Mouse (Mus musculus): ENCODE results near the gene Maz. TPM values are rescaled to one million over a fixed set of nuclear protein-coding genes. Genes with fewer than 3 reads are reported as not detected.

Gene Maz
- total RNA-seq, 2 experiments from 2014 or later = 210 to 221 TPM

DNA sequence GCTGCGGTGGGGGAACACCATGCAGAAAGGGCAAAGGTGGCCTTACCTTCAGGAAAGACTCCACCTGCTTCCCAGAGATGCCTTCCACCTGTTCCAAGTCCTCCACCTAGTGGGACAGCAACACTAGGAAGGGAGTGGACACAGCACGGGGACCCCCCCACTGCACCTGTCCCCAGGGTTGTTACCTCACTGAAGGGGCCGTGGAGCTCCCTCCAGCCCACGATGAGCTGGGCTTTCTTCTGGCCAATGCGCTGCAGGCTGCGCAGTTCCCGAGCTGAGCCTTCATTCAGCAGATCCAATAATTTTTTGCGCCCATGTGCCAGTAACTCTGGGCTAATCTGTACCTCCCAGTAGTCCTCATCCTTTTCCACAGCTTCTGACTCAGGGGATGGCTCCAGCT is 1.0 kb upstream of the Maz start:
- intact Hi-C loops (cut with DNase I) = loop anchor here (1.0 to 5.0 kb wide), 6 partner anchors 52 to 229 kb away; partner anchors contain the start of genes Cdiptos, Mylpf, Sez6l2 and Taok2
- no peak for DNase-seq (ENCODE audit: extremely low spot score in 1 of 2, low spot score in 2 of 2)
- H3K27ac ChIP-seq = peak overlapping the region; percentile 94
- H3K4me3 ChIP-seq = peak overlapping the region; percentile 48
- no peak for TF ChIP-seq CTCF (IDR thresholded peaks at IDR 0.05)

DNA sequence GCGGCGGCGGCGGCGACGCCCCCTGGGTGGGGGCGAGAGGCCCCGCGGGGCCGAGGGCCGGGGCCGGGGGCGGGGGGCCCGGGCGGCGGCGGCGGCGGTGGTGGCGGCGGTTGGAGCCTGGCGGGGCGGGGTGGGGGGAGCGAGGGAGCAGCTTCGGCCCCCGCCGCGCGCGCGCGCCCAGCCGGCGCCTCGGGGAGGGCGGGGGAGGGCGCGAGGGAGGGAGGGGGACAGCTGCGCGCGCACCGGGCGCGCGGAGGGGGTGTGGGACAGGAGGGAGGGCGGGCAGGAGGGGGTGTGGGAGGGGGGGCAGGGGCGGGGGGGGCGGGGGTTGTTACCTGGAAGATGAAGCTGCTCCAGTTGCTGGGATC is 237 bp downstream of the Maz start:
- TF ChIP-seq CTCF (IDR thresholded peaks at IDR 0.05) = no peak
- Histone ChIP-seq H3K4me3 (peak overlapping the region; percentile 48), H3K27ac (peak overlapping the region; percentile 94)
- intact Hi-C loops (cut with DNase I) = loop anchor here (2.0 to 5.0 kb wide), 2 partner anchors 76 to 144 kb away; partner anchors contain the start of genes Sez6l2 and Taok2
- peak; percentile 61 to 73 for DNase-seq (ENCODE audit: extremely low spot score in 1 of 2, low spot score in 2 of 2)

- peak; percentile 62 to 69 for DNase-seq (ENCODE audit: extremely low spot score in 1 of 2, low spot score in 2 of 2)
- no peak for TF ChIP-seq CTCF (IDR thresholded peaks at IDR 0.05)
- intact Hi-C loops (cut with DNase I) = loop anchor here (2.0 to 5.0 kb wide), 2 partner anchors 75 to 144 kb away; partner anchors contain the start of genes Sez6l2 and Taok2
- H3K4me3 ChIP-seq = peak overlapping the region; percentile 56
- peak overlapping the region; percentile 97 for H3K27ac ChIP-seq
These were observed 656 bp downstream of the Maz start for GRCm38 (mm10) chr7:127026161-127026600.

- intact Hi-C loops (cut with DNase I) = loop anchor here (2.0 to 5.0 kb wide), 2 partner anchors 75 to 143 kb away; partner anchors contain the start of genes Sez6l2 and Taok2
- H3K4me3 ChIP-seq = peak overlapping the region; percentile 56
- DNase-seq (ENCODE audit: extremely low spot score in 1 of 2, low spot score in 2 of 2) = peak; percentile 47 to 52
These were observed 1.2 kb downstream of the Maz start for GRCm38 (mm10) chr7:127025556-127026160.

GRCm38 (mm10) chr7:127024755-127025555 is 1.9 kb downstream of the Maz start:
- H3K27ac ChIP-seq = peak overlapping the region; percentile 97
- TF ChIP-seq CTCF (IDR thresholded peaks at IDR 0.05) = peak; percentile 45
- intact Hi-C loops (cut with DNase I) = loop anchor here (5.0 kb wide), 2 partner anchors 143 to 203 kb away; partner anchors contain the start of gene Taok2
- peak overlapping the region; percentile 56 for H3K4me3 ChIP-seq
- peak; percentile 78 for DNase-seq (ENCODE audit: extremely low spot score in 1 of 2, low spot score in 2 of 2)

More at GRCm38 (mm10) chr7:127025556-127026160, 1.2 kb downstream of the Maz start:
- TF ChIP-seq CTCF (IDR thresholded peaks at IDR 0.05) = no peak
- peak overlapping the region; percentile 97 for H3K27ac ChIP-seq

DNA sequence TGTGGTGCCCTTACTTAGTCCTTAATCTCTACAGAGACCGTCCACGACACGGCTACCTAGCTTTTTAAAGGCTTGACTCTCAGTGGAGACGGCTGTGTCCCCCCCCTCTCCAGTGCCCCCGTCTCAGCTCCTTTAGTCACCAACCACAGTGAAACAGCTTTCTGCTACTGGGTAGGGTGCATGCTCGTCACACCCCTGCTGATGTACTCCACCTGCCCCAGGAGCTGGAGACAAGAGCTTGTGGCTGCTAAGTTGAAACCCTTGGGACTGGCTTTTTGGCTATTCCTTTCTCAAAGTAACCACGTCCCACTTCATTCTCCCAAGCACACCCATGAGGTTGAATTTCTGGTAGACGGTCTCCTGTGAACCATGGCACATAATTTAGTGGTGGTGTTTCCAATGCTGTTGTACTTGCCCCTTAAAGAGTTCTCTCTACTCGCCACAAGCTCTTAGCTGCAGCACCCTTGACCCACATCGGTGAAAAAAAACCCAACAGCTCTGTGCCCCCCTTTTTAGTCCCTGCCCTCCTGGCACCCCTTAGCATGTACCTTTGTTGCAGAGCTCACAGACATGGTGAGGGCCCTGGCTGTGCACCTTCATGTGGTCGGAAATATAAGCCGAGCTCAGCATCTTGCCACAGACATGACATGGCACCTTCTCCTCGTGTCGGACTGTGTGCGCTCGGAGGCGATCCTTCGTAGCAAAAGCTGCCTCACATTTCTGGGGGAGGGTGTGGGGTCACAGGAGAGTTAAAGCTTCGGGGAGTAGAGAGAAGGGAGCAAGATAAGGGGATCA is 2.7 kb downstream of the Maz start:
- DNase-seq (ENCODE audit: extremely low spot score in 1 of 2, low spot score in 2 of 2) = no peak
- intact Hi-C loops (cut with DNase I) = loop anchor here (5.0 kb wide), 1 partner anchor 202 kb away; no protein-coding TSS in a partner anchor
- Histone ChIP-seq H3K27ac (peak overlapping the region; percentile 97), H3K4me3 (peak overlapping the region; percentile 56)
- no peak for TF ChIP-seq CTCF (IDR thresholded peaks at IDR 0.05)

DNA sequence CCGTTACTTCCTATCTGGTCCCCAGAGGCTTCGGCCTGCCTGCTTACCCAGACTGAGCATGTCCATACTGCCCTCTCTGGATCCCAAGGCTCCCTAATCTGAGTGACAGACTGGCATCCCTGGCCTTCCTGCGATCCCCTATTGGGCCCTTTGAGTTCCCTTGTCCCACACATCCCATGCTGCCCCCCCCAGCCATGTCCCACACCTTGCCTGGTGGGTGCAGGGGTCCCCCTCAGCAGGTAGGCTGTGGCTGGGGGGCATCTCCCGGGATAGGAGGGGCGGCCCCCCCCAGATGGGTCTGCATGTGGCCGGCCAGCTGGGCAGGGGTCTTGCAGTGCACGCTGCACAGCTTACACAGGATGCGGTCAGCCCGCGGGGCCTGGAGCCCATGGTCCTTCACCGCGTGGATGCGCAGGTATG is 3.6 kb downstream of the Maz start:
- intact Hi-C loops (cut with DNase I) = loop anchor here (5.0 kb wide), 1 partner anchor 201 kb away; no protein-coding TSS in a partner anchor
- TF ChIP-seq CTCF (IDR thresholded peaks at IDR 0.05) = no peak
- H3K27ac ChIP-seq = peak overlapping the region; percentile 95
- peak in 1 of 2 experiments; percentile 19 for DNase-seq (ENCODE audit: extremely low spot score in 1 of 2, low spot score in 2 of 2)
- peak overlapping the region; percentile 56 for H3K4me3 ChIP-seq

DNA sequence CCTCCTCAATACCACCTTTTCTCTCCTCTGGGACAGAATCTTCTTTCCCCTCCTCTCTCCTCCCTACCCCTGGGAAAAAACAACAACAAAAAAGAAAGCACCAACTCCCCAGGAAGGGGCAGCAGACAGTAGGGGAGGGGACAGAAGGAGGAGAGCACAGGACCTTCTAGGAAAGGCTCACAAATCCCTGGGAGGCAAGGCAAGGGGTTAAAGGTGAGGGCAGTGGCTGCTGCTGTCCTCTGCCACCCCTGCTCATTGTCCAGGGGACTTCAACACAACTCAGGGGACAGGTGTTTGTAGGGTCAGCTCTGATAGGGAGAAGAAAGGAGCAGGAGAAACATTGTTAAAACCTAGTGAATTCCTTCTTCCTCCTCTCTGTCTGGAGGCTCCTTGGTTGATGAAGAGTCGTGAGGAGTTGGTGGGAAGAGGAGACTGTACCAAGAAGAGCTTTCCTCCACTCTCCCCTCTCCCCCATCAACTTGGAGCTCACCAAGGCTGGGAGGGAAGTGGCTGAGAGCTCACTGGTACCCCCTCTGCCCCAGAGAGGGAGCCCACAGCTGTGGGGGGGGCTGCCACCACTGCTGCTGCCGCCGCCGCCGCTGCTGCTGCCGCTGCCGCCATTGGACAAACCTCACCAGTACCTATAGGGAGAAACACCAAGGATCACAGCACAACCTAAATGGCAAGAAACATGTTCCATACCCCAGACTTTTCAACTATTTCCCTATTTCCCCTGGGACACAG is 4.1 kb downstream of the Maz start:
- no peak for DNase-seq (ENCODE audit: extremely low spot score in 1 of 2, low spot score in 2 of 2)
- Histone ChIP-seq H3K27ac (peak overlapping the region; percentile 95), H3K4me3 (no peak overlapping the region)
- intact Hi-C loops (cut with DNase I) = loop anchor here (5.0 kb wide), 1 partner anchor 200 kb away; no protein-coding TSS in a partner anchor
- TF ChIP-seq CTCF (IDR thresholded peaks at IDR 0.05) = no peak

GRCm38 (mm10) chr7:127021563-127022527 is 5.0 kb downstream of the Maz start:
- Histone ChIP-seq H3K27ac (peak overlapping the region; percentile 95), H3K4me3 (peak overlapping the region; percentile 69)
- TF ChIP-seq CTCF (IDR thresholded peaks at IDR 0.05) = no peak
- intact Hi-C loops (cut with DNase I) = loop anchor here (5.0 kb wide), 1 partner anchor 200 kb away; no protein-coding TSS in a partner anchor
- no peak for DNase-seq (ENCODE audit: extremely low spot score in 1 of 2, low spot score in 2 of 2)
